Mouse (Mus musculus) adrenal gland, adult 10 weeks (tissue): Measurements from ENCODE around the gene Adprh. TPM values are rescaled to one million over a fixed set of nuclear protein-coding genes. Genes with fewer than 3 reads are reported as not detected.

Experiments
- polyA plus RNA-seq: library from polyadenylated mRNA; stranded (reverse); fragments of 350-450 nt; fragmentation: Illumina TruSeq; extraction: RNeasy Lipid Tissue Mini Kit (QIAGEN cat#74804); gene quantifications from one replicate; pipeline ENCODE4 v1.2.3, GENCODE M21; 2014; ENCODE audit warnings: low read depth, low replicate concordance

Gene Adprh
- polyA plus RNA-seq: 21.2 TPM

GRCm38 (mm10) chr16:38452442-38453202 is at the start of gene Adprh:
TSS of gene Adprh (minus strand) at chr16:38452703.

DNA sequence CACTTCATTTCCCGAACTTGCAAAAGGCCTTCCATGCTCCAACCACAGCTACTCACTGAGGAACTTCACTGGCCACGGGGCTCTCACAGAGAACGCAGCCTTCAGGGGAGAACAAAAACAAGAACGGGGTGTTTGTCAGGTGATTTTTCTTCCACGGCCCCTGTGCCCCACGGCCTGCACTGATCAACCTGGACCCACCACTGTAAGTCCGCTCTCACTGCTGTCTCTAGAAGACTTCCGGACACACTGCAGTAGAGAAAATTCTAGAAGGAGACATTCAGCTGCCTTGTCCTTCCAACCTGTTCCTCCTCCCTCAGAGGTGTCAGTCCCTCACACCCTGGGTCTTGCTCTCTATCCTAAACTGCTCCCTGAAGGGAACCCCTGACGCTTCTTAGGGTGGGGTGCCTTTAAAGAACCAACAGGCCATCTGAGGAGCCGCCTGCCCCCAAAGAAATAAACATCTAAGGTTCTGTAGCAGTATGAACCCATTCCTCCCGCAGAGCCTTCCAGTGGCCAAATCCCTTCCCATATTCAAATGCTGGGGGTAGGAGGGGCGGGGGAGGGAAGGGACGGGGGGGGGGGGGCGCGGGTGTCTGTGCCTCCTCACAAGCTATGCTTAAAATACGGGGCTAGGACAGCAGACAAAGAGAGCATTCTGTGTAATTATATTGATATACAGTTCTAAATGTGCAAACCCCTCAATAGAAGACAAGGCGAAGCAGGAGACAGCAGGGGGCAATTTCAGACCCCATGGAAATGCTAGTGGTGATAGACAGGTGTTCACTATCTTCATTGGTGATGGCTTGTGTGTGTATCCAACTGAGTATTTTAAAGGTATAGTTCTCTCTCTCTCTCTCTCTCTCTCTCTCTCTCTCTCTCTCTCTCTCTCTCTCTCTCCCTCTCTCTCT is 3.3 kb upstream of the Adprh start, which contains the start of gene Cd80:
Gene Cd80, plus strand, starts transcription at position 51 of the 908 bp plus-strand sequence.

DNA sequence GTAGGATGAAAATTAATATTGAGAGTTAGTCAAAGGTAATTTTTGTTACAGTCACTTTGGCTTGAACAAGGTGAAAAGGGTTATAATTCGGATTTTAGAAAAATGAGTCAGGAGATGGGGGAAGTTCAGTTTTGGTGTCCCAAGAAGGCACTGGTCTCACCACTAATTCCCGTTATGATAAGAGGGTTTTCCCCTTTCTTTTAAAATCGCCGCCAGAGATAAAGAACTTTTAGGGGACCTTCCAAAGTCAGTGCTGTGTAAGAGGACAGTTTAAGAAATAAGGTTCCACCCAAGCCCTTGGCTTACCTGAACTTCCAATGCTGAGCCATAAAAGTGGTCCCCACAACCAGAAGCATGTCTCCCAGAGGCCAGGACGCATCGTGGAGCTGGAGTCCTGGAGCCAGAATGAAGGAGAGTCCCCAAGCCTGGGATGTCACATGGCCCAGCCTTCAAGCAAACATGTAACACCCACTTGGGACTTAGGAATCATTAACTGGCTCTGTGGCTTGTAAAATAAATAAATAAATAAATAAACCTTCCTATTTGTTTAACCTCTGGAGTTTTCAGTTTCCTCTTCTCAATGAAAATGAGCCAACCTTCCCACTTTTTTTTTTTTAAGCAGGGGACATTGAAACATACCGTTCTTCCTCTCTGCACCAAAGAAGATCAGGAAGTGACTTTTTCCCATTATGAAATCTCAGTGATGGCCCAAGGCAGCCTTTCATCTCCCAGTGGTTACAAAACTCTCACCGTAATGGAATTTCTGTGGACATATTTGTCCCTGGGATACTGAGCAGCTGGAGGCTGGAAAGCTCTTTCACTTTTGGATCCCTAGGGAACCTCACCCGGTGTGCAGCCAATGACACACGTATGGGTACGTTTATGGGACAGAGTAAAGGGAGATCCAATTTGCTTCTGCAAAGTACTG is 19.7 kb downstream of the Adprh start, which contains the start of gene Pla1a:
Gene Pla1a, minus strand, starts transcription at position 648 of the 928 bp plus-strand sequence.

Other genes with a start within 250 kb of the Adprh start
- not detected for gene Nr1i2, start 157.9 kb downstream of the Adprh start, polyA plus RNA-seq
- 0.17 TPM for gene Maats1, start 110.6 kb downstream of the Adprh start, polyA plus RNA-seq
- 150 TPM for gene Cox17, start 105.7 kb downstream of the Adprh start, polyA plus RNA-seq
- gene Gm21987, start 105.7 kb downstream of the Adprh start, polyA plus RNA-seq: not detected
- gene Popdc2, start 90.5 kb downstream of the Adprh start, polyA plus RNA-seq: not detected
- 10.7 TPM for gene Pla1a, start 19.6 kb downstream of the Adprh start, polyA plus RNA-seq
- gene Cd80, start 2.9 kb upstream of the Adprh start, polyA plus RNA-seq: 0.58 TPM
- 21.6 TPM for gene Timmdc1, start 70.0 kb upstream of the Adprh start, polyA plus RNA-seq
- 70.3 TPM for gene Poglut1, start 97.6 kb upstream of the Adprh start, polyA plus RNA-seq
- 57.7 TPM for gene Tmem39a, start 106.0 kb upstream of the Adprh start, polyA plus RNA-seq